Mouse (Mus musculus) heart, postnatal 0 days (tissue): ENCODE results near the gene Snapc4.

Experiments used
- CTCF ChIP-seq: IDR thresholded peaks from 2 replicates; pipeline ENCODE4 v1.5.1; 2016; ENCODE audit warnings: antibody characterized with exemption, control low read depth, low read depth
- EP300 ChIP-seq: IDR thresholded peaks from 2 replicates; pipeline ENCODE4 v1.6.1; 2016; ENCODE audit warnings: antibody characterized with exemption, low read depth

- TF ChIP-seq CTCF = no peak
- TF ChIP-seq EP300 = no peak
Measured at GRCm38 (mm10) chr2:26390954-26391353, 10.5 kb upstream of the Snapc4 start.
